Mouse (Mus musculus) hindbrain, postnatal 0 days (tissue): ENCODE results near the gene Eif3a. TPM values are rescaled to one million over a fixed set of nuclear protein-coding genes. Genes with fewer than 3 reads are reported as not detected.
A peak's percentile ranks its signal among the peaks of the same experiment; 100 is the strongest.

Experiments used
- ATAC-seq: fragments of 200-750 bp; cut with Nextera tagmentation; 2 replicates; pipeline ENCODE4 v1.8.0; 2017; ENCODE audit warnings: mild to moderate bottlenecking, moderate TSS enrichment, moderate library complexity
- DNase-seq: peaks from one replicate; pipeline ENCODE4 v3.0.0-alpha.2; 2015; ENCODE audit warnings: low spot score
- H3K27ac ChIP-seq: fragments of 300-500 bp; sonication (generic); 2 replicates; pipeline ENCODE4 v1.5.1; 2014; ENCODE audit warnings: mild to moderate bottlenecking
- H3K27me3 ChIP-seq: fragments of 300-500 bp; sonication (generic); 2 replicates; pipeline ENCODE4 v1.6.1; 2014; ENCODE audit warnings: low read length, mixed read lengths; ENCODE audit not compliant: insufficient read depth
- H3K36me3 ChIP-seq: fragments of 300-500 bp; sonication (generic); 2 replicates; pipeline ENCODE4 v1.6.1; 2014; ENCODE audit warnings: low read length, mixed read lengths; ENCODE audit not compliant: insufficient read depth
- H3K4me1 ChIP-seq: fragments of 300-500 bp; sonication (generic); 2 replicates; pipeline ENCODE4 v1.6.1; 2014; ENCODE audit warnings: antibody characterized with exemption, low read length, mixed read lengths; ENCODE audit not compliant: insufficient read depth
- H3K4me2 ChIP-seq: fragments of 300-500 bp; sonication (generic); 2 replicates; pipeline ENCODE4 v1.6.1; 2014; ENCODE audit warnings: low read depth, mild to moderate bottlenecking, low read length, moderate library complexity, mixed read lengths
- H3K4me3 ChIP-seq: fragments of 300-500 bp; sonication (generic); 2 replicates; pipeline ENCODE4 v1.5.1; 2014; ENCODE audit warnings: low read length
- H3K9ac ChIP-seq: fragments of 300-500 bp; sonication (generic); replicated peaks from 2 replicates; pipeline ENCODE4 v1.6.1; 2014; ENCODE audit warnings: mild to moderate bottlenecking, low read length, moderate library complexity, mixed read lengths
- H3K9me3 ChIP-seq: fragments of 300-500 bp; sonication (generic); 2 replicates; pipeline ENCODE4 v1.6.1; 2016; ENCODE audit warnings: low read length, mixed read lengths
- CTCF ChIP-seq: IDR thresholded peaks from 2 replicates; pipeline ENCODE4 v1.5.1; 2016; ENCODE audit warnings: antibody characterized with exemption, control low read depth, low read depth
- WGBS: fragments of 180-500 bp; shearing (Covaris S2); extraction: QIAGEN DNeasy Blood & Tissue Kit; methylation state at CpG from one replicate; pipeline ENCODE4 v1.1.7; 2014; 5-methylcytosine and 5-hydroxymethylcytosine counted together
- polyA plus RNA-seq: library from polyadenylated mRNA; unstranded; fragments of >200 nt; fragmentation: Nextera tagmentation; extraction: Ambion mirVana; gene quantifications from 2 replicates; pipeline ENCODE4 v1.2.1, GENCODE M21; 2015
- total RNA-seq: library from RNA; depleted of rRNA; stranded (reverse); fragments of >200 nt; gene quantifications from 2 replicates; pipeline ENCODE4 v1.2.3, GENCODE M21; 2014

Eif3a gene
- total and polyA plus RNA-seq, 2 experiments from 2014 or later: 68.4 to 95.5 TPM

DNA sequence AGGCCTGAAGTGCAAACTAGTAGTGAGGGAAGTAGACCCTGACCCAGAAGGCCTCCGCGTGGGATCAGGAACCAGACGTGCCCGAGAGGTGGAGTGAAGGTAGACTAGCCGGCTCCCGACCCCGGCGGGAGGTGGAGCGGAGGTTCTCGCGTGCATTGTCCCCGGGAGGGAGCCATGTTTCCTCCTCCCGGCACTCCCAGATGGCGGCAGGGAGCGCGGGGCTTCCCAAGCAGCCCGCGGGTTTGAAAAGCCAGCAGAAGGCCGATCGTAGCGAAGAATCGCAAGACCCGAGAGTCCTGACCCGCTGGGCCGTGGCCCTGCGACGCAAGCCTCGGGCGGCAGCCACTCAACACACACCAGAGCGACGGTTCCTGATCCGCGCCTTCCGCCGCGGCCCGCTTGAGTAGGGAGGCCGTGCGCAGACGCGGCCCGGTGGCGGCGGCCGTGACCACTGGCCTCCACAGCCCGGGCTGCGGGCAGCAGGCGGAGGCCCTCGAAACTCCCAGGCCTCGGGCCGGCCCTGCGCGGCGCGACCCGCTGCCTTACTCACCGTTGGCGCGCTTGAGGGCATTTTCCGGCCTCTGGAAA, 445 bp downstream of the Eif3a start:
- H3K9ac ChIP-seq: peak overlapping the region; percentile 100
- H3K4me1 ChIP-seq: peaks cover 4% of the 10 kb centered on the region; the same call in 1 of the 2 replicates
- peak overlapping the region; percentile 60 for H3K4me2 ChIP-seq
- peak; percentile 81 for ATAC-seq
- DNase-seq: peak; percentile 67
- TF ChIP-seq CTCF: no peak
- peak overlapping the region; percentile 98 for H3K4me3 ChIP-seq
- H3K9me3 ChIP-seq: no peaks in the 10 kb centered on the region
- no peaks in the 10 kb centered on the region for H3K27me3 ChIP-seq
- WGBS: 1% methylated on average over 60 of the region's 60 CpGs
- H3K27ac ChIP-seq: peak overlapping the region; percentile 99
- no peaks in the 10 kb centered on the region for H3K36me3 ChIP-seq

DNA sequence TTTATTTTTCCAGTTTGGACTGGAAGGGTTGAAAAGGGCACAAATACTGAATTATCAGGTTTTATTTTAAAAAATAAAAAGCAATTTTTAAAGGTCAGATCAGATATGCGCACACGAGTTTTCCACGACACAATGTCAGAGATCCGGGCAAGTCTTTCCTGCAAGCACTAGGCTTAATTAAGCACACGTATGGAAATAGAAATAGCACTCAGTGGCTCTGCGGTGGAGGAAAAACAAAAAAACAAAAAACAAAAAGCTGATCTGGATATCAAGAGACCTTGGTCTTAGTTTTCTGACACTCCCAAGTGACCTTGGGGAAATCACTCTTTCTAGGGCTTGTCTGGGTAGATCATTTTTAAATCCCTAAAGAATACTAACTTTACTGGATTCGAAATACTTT, 1.0 kb downstream of the Eif3a start:
- 1% methylated on average over 7 of the region's 7 CpGs for whole genome bisulfite sequencing
- Histone ChIP-seq H3K9me3 (no peaks in the 10 kb centered on the region), H3K36me3 (no peaks in the 10 kb centered on the region), H3K4me2 (peak overlapping the region; percentile 60), H3K4me3 (peak overlapping the region; percentile 98), H3K27ac (peak overlapping the region; percentile 99), H3K4me1 (peaks cover 4% of the 10 kb centered on the region; the same call in 1 of the 2 replicates), H3K9ac (peak overlapping the region; percentile 100), H3K27me3 (no peaks in the 10 kb centered on the region)
- TF ChIP-seq CTCF: no peak
- DNase-seq (no peak), ATAC-seq (no peak)

GRCm38 (mm10) chr19:60788214-60788960, 2.1 kb downstream of the Eif3a start:
- Histone ChIP-seq H3K4me3 (peak overlapping the region; percentile 98), H3K4me1 (peaks cover 4% of the 10 kb centered on the region; the same call in 1 of the 2 replicates), H3K27me3 (no peaks in the 10 kb centered on the region), H3K4me2 (peak overlapping the region; percentile 60), H3K9me3 (no peaks in the 10 kb centered on the region), H3K9ac (no peak overlapping the region), H3K27ac (no peak overlapping the region), H3K36me3 (no peaks in the 10 kb centered on the region)
- 45% methylated on average over 6 of the region's 6 CpGs for WGBS
- ATAC-seq (no peak), DNase-seq (no peak)
- no peak for TF ChIP-seq CTCF

DNA sequence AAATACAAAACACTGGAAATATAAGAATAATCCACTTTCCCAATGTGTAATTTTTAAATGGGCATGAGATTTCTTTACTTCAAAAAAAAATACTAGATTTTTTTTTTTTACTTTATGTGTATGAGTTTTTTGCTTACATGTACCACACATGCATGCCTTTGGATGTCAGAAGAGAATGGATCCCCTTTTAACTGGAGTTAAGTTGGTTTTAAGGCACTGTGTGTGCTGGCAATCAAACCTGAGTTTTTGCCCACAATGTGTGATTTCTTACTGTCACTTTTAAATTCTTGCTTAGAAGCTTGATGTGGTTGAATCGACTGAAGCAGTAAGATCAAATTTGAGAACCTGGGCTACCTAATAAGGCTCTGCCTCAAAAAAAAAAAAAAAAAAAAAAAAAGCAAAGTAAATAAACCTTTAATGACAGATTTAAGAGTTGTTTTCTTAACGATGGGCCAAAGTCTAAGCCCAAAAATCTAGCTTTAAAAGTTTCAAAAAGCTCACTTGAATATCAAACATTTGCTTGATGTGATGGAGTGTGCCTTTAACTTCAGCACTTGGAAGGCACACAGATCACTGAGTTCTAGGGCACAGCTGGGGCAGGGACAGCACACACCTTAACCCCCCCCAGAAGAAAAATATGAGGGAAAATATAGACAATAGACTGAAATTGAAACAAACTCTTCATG, 2.9 kb downstream of the Eif3a start:
- no peaks in the 10 kb centered on the region for H3K9me3 ChIP-seq
- 65% methylated on average over 2 of the region's 2 CpGs for WGBS
- no peak overlapping the region for H3K4me3 ChIP-seq
- DNase-seq: no peak
- peaks cover 4% of the 10 kb centered on the region; the same call in 1 of the 2 replicates for H3K4me1 ChIP-seq
- no peaks in the 10 kb centered on the region for H3K36me3 ChIP-seq
- no peak for ATAC-seq
- peak overlapping the region; percentile 60; the same call in 1 of the 2 replicates for H3K4me2 ChIP-seq
- no peak overlapping the region for H3K27ac ChIP-seq
- H3K27me3 ChIP-seq: no peaks in the 10 kb centered on the region
- H3K9ac ChIP-seq: no peak overlapping the region
- TF ChIP-seq CTCF: no peak

DNA sequence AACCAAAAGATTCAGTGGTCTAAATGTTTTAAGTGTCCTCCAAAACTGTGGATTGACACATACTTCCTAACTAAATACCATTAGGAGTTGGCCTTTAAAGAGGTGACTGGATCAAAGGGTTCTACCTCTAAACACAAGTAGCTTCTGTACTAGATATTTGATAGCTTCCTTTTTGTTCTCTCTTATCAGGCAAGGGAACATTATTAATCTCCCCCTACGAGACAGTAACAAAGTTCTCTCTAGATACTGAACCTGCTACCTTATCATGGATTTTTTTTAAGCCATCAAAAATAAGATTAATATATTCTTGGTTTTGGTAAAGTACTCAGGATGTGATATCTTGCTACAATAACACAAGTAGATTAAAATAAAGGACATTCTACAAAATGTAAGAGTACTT, 5.7 kb downstream of the Eif3a start:
- Histone ChIP-seq H3K27ac (no peak overlapping the region), H3K27me3 (no peaks in the 10 kb centered on the region), H3K4me3 (no peak overlapping the region), H3K36me3 (peaks cover 4% of the 10 kb centered on the region; the same call in 1 of the 2 replicates), H3K4me2 (no peak overlapping the region), H3K9ac (no peak overlapping the region), H3K9me3 (no peaks in the 10 kb centered on the region), H3K4me1 (peaks cover 4% of the 10 kb centered on the region; the same call in 1 of the 2 replicates)
- no peak for TF ChIP-seq CTCF
- WGBS: 71% methylated on average over 1 of the region's 1 CpGs
- DNase-seq (no peak), ATAC-seq (no peak)

- Histone ChIP-seq H3K27me3 (no peaks in the 10 kb centered on the region), H3K27ac (no peak overlapping the region), H3K9me3 (no peaks in the 10 kb centered on the region), H3K4me1 (no peaks in the 10 kb centered on the region; the same call in 1 of the 2 replicates), H3K4me3 (no peak overlapping the region), H3K4me2 (no peak overlapping the region), H3K36me3 (peaks cover 4% of the 10 kb centered on the region; the same call in 1 of the 2 replicates), H3K9ac (no peak overlapping the region)
- ATAC-seq (no peak), DNase-seq (no peak)
- 87% methylated on average over 3 of the region's 3 CpGs for WGBS
- no peak for TF ChIP-seq CTCF
Measured at GRCm38 (mm10) chr19:60782034-60782433, 8.4 kb downstream of the Eif3a start.
